Mouse (Mus musculus) MEL (cell line): ENCODE results near the gene Slc16a1. TPM values are rescaled to one million over a fixed set of nuclear protein-coding genes. Genes with fewer than 3 reads are reported as not detected.

ENCODE experiments used
- DNase-seq: peaks from one replicate; pipeline ENCODE4 v3.0.0; 2011; ENCODE audit warnings: low read depth, low spot score
- H3K27ac ChIP-seq: 2 replicates; pipeline ENCODE4 v1.5.1; 2012; ENCODE audit warnings: low read depth, mild to moderate bottlenecking, control low read depth, low read length, moderate library complexity; ENCODE audit not compliant: control insufficient read depth
- H3K27me3 ChIP-seq, 2 experiments: fragments of 150-350 bp in 1 of 2; sonication (generic) in 1 of 2; 2 replicates each; pipeline ENCODE4 v1.6.1; 2012; ENCODE audit warnings: low read length in 2 of 2, mild to moderate bottlenecking in 2 of 2, improper control_type of control experiment in 1 of 2, moderate library complexity in 1 of 2; ENCODE audit not compliant: insufficient read depth in 2 of 2, control insufficient read depth in 1 of 2
- H3K36me3 ChIP-seq, 2 experiments: 2 replicates each; pipeline ENCODE4 v1.6.1; 2012 to 2014; ENCODE audit warnings: low read length in 2 of 2, improper control_type of control experiment in 1 of 2, inconsistent platforms in 1 of 2, mild to moderate bottlenecking in 1 of 2; ENCODE audit not compliant: insufficient read depth in 2 of 2, control insufficient read depth in 1 of 2
- H3K4me1 ChIP-seq, 2 experiments: fragments of 150-350 bp in 1 of 2; sonication (generic) in 1 of 2; 2 replicates each; pipeline ENCODE4 v1.6.1; 2012; ENCODE audit warnings: low read length in 2 of 2, improper control_type of control experiment in 1 of 2, mild to moderate bottlenecking in 1 of 2; ENCODE audit not compliant: insufficient read depth in 2 of 2, control insufficient read depth in 1 of 2
- H3K4me3 ChIP-seq, 2 experiments: fragments of 150-350 bp in 1 of 2; sonication (generic) in 1 of 2; 2 replicates each; pipeline ENCODE4 v1.5.1; 2012; ENCODE audit warnings: low read depth in 2 of 2, low read length in 2 of 2, mild to moderate bottlenecking in 2 of 2, moderate library complexity in 2 of 2, control low read depth in 1 of 2, improper control_type of control experiment in 1 of 2; ENCODE audit not compliant: control insufficient read depth in 1 of 2, insufficient read depth in 1 of 2
- H3K79me2 ChIP-seq: 2 replicates; pipeline ENCODE4 v1.6.1; 2012; ENCODE audit warnings: mild to moderate bottlenecking, low read length, moderate library complexity; ENCODE audit not compliant: control insufficient read depth, poor library complexity, insufficient read depth
- H3K9ac ChIP-seq: 2 replicates; pipeline ENCODE4 v1.6.1; 2012; ENCODE audit warnings: low read depth, mild to moderate bottlenecking, control low read depth, low read length, moderate library complexity; ENCODE audit not compliant: control insufficient read depth, poor library complexity, severe bottlenecking
- H3K9me3 ChIP-seq: fragments of 150-350 bp; sonication (generic); replicated peaks from 2 replicates; pipeline ENCODE4 v1.6.1; 2012; ENCODE audit warnings: mild to moderate bottlenecking, low read length, improper control_type of control experiment, moderate library complexity; ENCODE audit not compliant: insufficient read depth
- CHD1 ChIP-seq: IDR thresholded peaks from 2 replicates; pipeline ENCODE4 v1.6.1; 2012; ENCODE audit warnings: low read depth, mild to moderate bottlenecking, inconsistent platforms, low read length, improper control_type of control experiment
- CHD2 ChIP-seq: IDR thresholded peaks from 2 replicates; pipeline ENCODE4 v1.6.1; 2011; ENCODE audit warnings: low read length, improper control_type of control experiment
- E2F4 ChIP-seq: IDR thresholded peaks from 2 replicates; pipeline ENCODE4 v1.6.1; 2011; ENCODE audit warnings: low read depth, low read length, improper control_type of control experiment, borderline replicate concordance
- ELF1 ChIP-seq: IDR thresholded peaks from 2 replicates; pipeline ENCODE4 v1.6.1; 2014; ENCODE audit warnings: low read depth, mild to moderate bottlenecking, inconsistent platforms, low read length, improper control_type of control experiment, moderate library complexity
- ETS1 ChIP-seq: IDR thresholded peaks from 2 replicates; pipeline ENCODE4 v1.6.1; 2012; ENCODE audit warnings: low read depth, mild to moderate bottlenecking, inconsistent platforms, low read length, improper control_type of control experiment, moderate library complexity
- GATA1 ChIP-seq: IDR thresholded peaks from 2 replicates; pipeline ENCODE4 v1.6.1; 2011; ENCODE audit warnings: low read depth, low read length, improper control_type of control experiment
- JUND ChIP-seq: IDR thresholded peaks from 2 replicates; pipeline ENCODE4 v1.6.1; 2011; ENCODE audit warnings: low read depth, mild to moderate bottlenecking, improper control_type of control experiment, low read length
- KAT2A ChIP-seq: conservative IDR thresholded peaks from 2 replicates; pipeline ENCODE4 v1.6.1; 2012; ENCODE audit warnings: low read depth, low read length, improper control_type of control experiment, inconsistent platforms
- MAFK ChIP-seq: IDR thresholded peaks from 2 replicates; pipeline ENCODE4 v1.6.1; 2011; ENCODE audit warnings: low read depth, mild to moderate bottlenecking, low read length, improper control_type of control experiment, borderline replicate concordance
- MAX ChIP-seq: IDR thresholded peaks from 2 replicates; pipeline ENCODE4 v1.6.1; 2011; ENCODE audit warnings: low read length, improper control_type of control experiment
- MAZ ChIP-seq: IDR thresholded peaks from 2 replicates; pipeline ENCODE4 v1.6.1; 2012; ENCODE audit warnings: low read depth, mild to moderate bottlenecking, inconsistent platforms, low read length, improper control_type of control experiment
- MXI1 ChIP-seq: IDR thresholded peaks from 2 replicates; pipeline ENCODE4 v1.6.1; 2011; ENCODE audit warnings: mild to moderate bottlenecking, low read depth, low read length, improper control_type of control experiment
- MYC ChIP-seq: IDR thresholded peaks from 2 replicates; pipeline ENCODE4 v1.6.1; 2011; ENCODE audit warnings: low read depth, mild to moderate bottlenecking, low read length, improper control_type of control experiment, moderate library complexity
- NELFE ChIP-seq: IDR thresholded peaks from 2 replicates; pipeline ENCODE4 v1.6.1; 2011; ENCODE audit warnings: low read depth, low read length, improper control_type of control experiment
- POLR2A ChIP-seq, 2 experiments: IDR thresholded peaks; 2 replicates each; pipeline ENCODE4 v1.6.1; 2011 to 2012; ENCODE audit warnings: low read length in 2 of 2, mild to moderate bottlenecking in 2 of 2, control low read depth in 1 of 2, improper control_type of control experiment in 1 of 2, low read depth in 1 of 2, moderate library complexity in 1 of 2; ENCODE audit not compliant: control insufficient read depth in 1 of 2, insufficient read depth in 1 of 2, poor library complexity in 1 of 2
- POLR2AphosphoS2 ChIP-seq: IDR thresholded peaks from 2 replicates; pipeline ENCODE4 v1.6.1; 2011; ENCODE audit warnings: low read length, improper control_type of control experiment
- POLR2AphosphoS5 ChIP-seq: IDR thresholded peaks from 2 replicates; pipeline ENCODE4 v1.6.1; 2012; ENCODE audit warnings: low read depth, borderline replicate concordance, mild to moderate bottlenecking, inconsistent platforms, low read length, moderate library complexity, mixed read lengths
- RCOR1 ChIP-seq: IDR thresholded peaks from 2 replicates; pipeline ENCODE4 v1.6.1; 2012; ENCODE audit warnings: low read depth, mild to moderate bottlenecking, inconsistent platforms, low read length, improper control_type of control experiment
- TAL1 ChIP-seq: IDR thresholded peaks from 2 replicates; pipeline ENCODE4 v1.6.1; 2012; ENCODE audit warnings: mild to moderate bottlenecking, inconsistent platforms, low read length, moderate library complexity, mixed read lengths
- TBP ChIP-seq: IDR thresholded peaks from 2 replicates; pipeline ENCODE4 v1.8.0; 2011; ENCODE audit warnings: low read depth, low read length, improper control_type of control experiment
- USF2 ChIP-seq, 2 experiments: IDR thresholded peaks; 2 replicates each; pipeline ENCODE4 v1.6.1; 2011 to 2012; ENCODE audit warnings: improper control_type of control experiment in 2 of 2, low read length in 2 of 2, borderline replicate concordance in 1 of 2, inconsistent platforms in 1 of 2, low read depth in 1 of 2, mild to moderate bottlenecking in 1 of 2; ENCODE audit not compliant: insufficient read depth in 1 of 2
- ZKSCAN1 ChIP-seq: IDR thresholded peaks from 2 replicates; pipeline ENCODE4 v1.6.1; 2012; ENCODE audit warnings: low read depth, mild to moderate bottlenecking, inconsistent platforms, low read length, improper control_type of control experiment, moderate library complexity
- ZNF384 ChIP-seq: IDR thresholded peaks from 2 replicates; pipeline ENCODE4 v1.6.1; 2012; ENCODE audit warnings: low read depth, mild to moderate bottlenecking, inconsistent platforms, low read length, improper control_type of control experiment
- polyA plus RNA-seq, 2 experiments: library from polyadenylated mRNA; stranded (reverse) in 1 of 2; unstranded in 1 of 2; fragments of >175 nt in 1 of 2; fragments of >200 nt in 1 of 2; gene quantifications; 2 replicates each; pipeline versions ENCODE4 v1.2.1 to v1.2.4; 2012; ENCODE audit warnings: low replicate concordance in 2 of 2, low read depth in 1 of 2; ENCODE audit not compliant: insufficient read length in 2 of 2, insufficient read depth in 1 of 2, missing spikeins in 1 of 2
- total RNA-seq: library from RNA; depleted of rRNA; stranded (reverse); fragments of 300-350 nt; gene quantifications from 2 replicates; pipeline ENCODE4 v1.2.3, GENCODE M21; 2012

The Slc16a1 gene
- total and polyA plus RNA-seq, 3 experiments: 43.7 to 128 (median 96.1) TPM

DNA sequence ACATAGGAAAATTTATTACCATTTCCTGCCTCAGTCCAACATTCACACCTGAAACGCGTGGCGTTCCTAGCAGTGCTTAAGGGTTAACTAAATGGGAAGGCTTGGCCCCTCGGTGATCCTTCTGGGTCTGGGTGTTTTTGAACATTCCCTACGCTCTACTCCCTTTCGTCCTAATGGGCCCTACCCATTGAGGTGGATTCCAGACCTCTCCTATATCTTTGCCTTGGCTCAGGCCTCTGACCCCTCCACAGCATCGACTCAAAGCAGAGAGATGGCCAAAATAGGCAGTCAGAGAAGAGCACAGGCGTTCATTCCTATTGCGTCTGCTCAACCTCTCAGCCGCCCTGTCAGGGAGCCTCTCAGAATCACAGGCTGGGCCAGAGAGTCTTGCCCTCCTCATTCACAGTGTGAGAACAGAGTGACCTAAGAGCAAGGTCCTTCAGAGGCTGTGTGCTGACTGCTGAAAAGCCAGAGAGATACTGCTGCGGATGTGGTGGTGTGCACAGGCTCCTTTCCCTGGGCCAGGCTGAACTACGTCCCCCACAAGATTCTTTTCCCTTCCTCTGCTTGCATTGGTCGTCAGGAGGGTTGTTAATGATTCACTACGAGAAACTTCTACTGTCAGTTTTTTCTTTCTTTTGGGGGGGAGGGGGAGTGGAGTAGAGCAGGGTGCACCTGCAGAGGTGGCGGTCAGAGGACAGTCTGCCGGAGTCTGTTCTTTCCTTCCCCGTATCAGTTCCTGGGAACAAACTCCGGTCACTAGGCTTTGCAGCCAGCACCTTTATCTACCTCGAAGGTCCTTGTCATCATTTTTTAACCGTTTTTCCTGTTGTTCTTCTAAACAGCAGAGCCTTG, 38.9 kb upstream of the Slc16a1 start:
- DNase-seq: no peak
- Histone ChIP-seq H3K4me3 (no peak overlapping the region), H3K27ac (no peak overlapping the region), H3K36me3 (no peaks in the 10 kb centered on the region), H3K4me1 (no peaks in the 10 kb centered on the region)
- TF ChIP-seq POLR2A (IDR thresholded peaks at IDR 0.05; ENCODE audit: control insufficient read depth in 1 of 2, insufficient read depth in 1 of 2, low read depth in 1 of 2, low read length in 2 of 2, poor library complexity in 1 of 2) (no peak), MAFK (no peak), TAL1 (no peak), MXI1 (no peak), MAX (no peak), POLR2AphosphoS2 (no peak), E2F4 (no peak), MYC (no peak), ELF1 (no peak), TBP (no peak), GATA1 (no peak), ZNF384 (no peak)
- TF ChIP-seq, all 39 proteins: peak for 0
- Histone ChIP-seq H3K27me3 (peaks cover 0 to 8% of the 10 kb centered on the region in 2 experiments; a peak in 2 of 4 replicates), H3K9ac (no peak overlapping the region), H3K79me2 (no peaks in the 10 kb centered on the region), H3K9me3 (no peaks in the 10 kb centered on the region)

GRCm38 (mm10) chr3:104600691-104601090, 37.8 kb upstream of the Slc16a1 start:
- Histone ChIP-seq H3K27me3 (peaks cover 0 to 8% of the 10 kb centered on the region in 2 experiments; a peak in 2 of 4 replicates), H3K79me2 (no peaks in the 10 kb centered on the region), H3K27ac (no peak overlapping the region), H3K36me3 (no peaks in the 10 kb centered on the region), H3K9me3 (no peaks in the 10 kb centered on the region), H3K9ac (no peak overlapping the region), H3K4me1 (no peaks in the 10 kb centered on the region), H3K4me3 (no peak overlapping the region)
- no peak for DNase-seq
- TF ChIP-seq KAT2A: no peak
- TF ChIP-seq CHD1: no peak
- TF ChIP-seq MAZ: no peak
- no peak for TF ChIP-seq ETS1
- no peak for TF ChIP-seq CHD2
- TF ChIP-seq USF2 (IDR thresholded peaks at IDR 0.05; ENCODE audit: borderline replicate concordance in 1 of 2, insufficient read depth in 1 of 2, low read depth in 1 of 2, low read length in 2 of 2): no peak
- TF ChIP-seq RCOR1: no peak
- TF ChIP-seq ZKSCAN1: no peak
- no peak for TF ChIP-seq MAFK
- no peak for TF ChIP-seq MYC
- no peak for TF ChIP-seq NELFE
- TF ChIP-seq POLR2AphosphoS5: no peak
- no peak for TF ChIP-seq JUND
